Mouse (Mus musculus) hindbrain, postnatal 0 days (tissue): ENCODE measurements at regions not wholly inside any gene's neighbourhood (a gene's known extent, or its start where the extent isn't known, plus 50 kb on each side); places are given as distances from the start of the nearest gene placed in this dataset.

Experiments used
- ATAC-seq: fragments of 200-750 bp; cut with Nextera tagmentation; 2 replicates; pipeline ENCODE4 v1.8.0; 2017; ENCODE audit warnings: mild to moderate bottlenecking, moderate TSS enrichment, moderate library complexity
- DNase-seq: peaks from one replicate; pipeline ENCODE4 v3.0.0-alpha.2; 2015; ENCODE audit warnings: low spot score
- H3K27ac ChIP-seq: fragments of 300-500 bp; sonication (generic); 2 replicates; pipeline ENCODE4 v1.5.1; 2014; ENCODE audit warnings: mild to moderate bottlenecking
- H3K27me3 ChIP-seq: fragments of 300-500 bp; sonication (generic); 2 replicates; pipeline ENCODE4 v1.6.1; 2014; ENCODE audit warnings: low read length, mixed read lengths; ENCODE audit not compliant: insufficient read depth
- H3K36me3 ChIP-seq: fragments of 300-500 bp; sonication (generic); 2 replicates; pipeline ENCODE4 v1.6.1; 2014; ENCODE audit warnings: low read length, mixed read lengths; ENCODE audit not compliant: insufficient read depth
- H3K4me1 ChIP-seq: fragments of 300-500 bp; sonication (generic); 2 replicates; pipeline ENCODE4 v1.6.1; 2014; ENCODE audit warnings: antibody characterized with exemption, low read length, mixed read lengths; ENCODE audit not compliant: insufficient read depth
- H3K4me2 ChIP-seq: fragments of 300-500 bp; sonication (generic); 2 replicates; pipeline ENCODE4 v1.6.1; 2014; ENCODE audit warnings: low read depth, mild to moderate bottlenecking, low read length, moderate library complexity, mixed read lengths
- H3K4me3 ChIP-seq: fragments of 300-500 bp; sonication (generic); 2 replicates; pipeline ENCODE4 v1.5.1; 2014; ENCODE audit warnings: low read length
- H3K9ac ChIP-seq: fragments of 300-500 bp; sonication (generic); replicated peaks from 2 replicates; pipeline ENCODE4 v1.6.1; 2014; ENCODE audit warnings: mild to moderate bottlenecking, low read length, moderate library complexity, mixed read lengths
- H3K9me3 ChIP-seq: fragments of 300-500 bp; sonication (generic); 2 replicates; pipeline ENCODE4 v1.6.1; 2016; ENCODE audit warnings: low read length, mixed read lengths
- CTCF ChIP-seq: IDR thresholded peaks from 2 replicates; pipeline ENCODE4 v1.5.1; 2016; ENCODE audit warnings: antibody characterized with exemption, control low read depth, low read depth
- WGBS: fragments of 180-500 bp; shearing (Covaris S2); extraction: QIAGEN DNeasy Blood & Tissue Kit; methylation state at CpG from one replicate; pipeline ENCODE4 v1.1.7; 2014; 5-methylcytosine and 5-hydroxymethylcytosine counted together

GRCm38 (mm10) chr9:41665000-41665685 lies 459.0 kb downstream of the Sorl1 start:
- WGBS: 49% methylated on average over 10 of the region's 10 CpGs
- Histone ChIP-seq H3K27ac (0 out of 2 replicates have a peak overlapping the region, but pooled peaks have one; percentile 27), H3K36me3 (no peaks in the 10 kb centered on the region)

DNA sequence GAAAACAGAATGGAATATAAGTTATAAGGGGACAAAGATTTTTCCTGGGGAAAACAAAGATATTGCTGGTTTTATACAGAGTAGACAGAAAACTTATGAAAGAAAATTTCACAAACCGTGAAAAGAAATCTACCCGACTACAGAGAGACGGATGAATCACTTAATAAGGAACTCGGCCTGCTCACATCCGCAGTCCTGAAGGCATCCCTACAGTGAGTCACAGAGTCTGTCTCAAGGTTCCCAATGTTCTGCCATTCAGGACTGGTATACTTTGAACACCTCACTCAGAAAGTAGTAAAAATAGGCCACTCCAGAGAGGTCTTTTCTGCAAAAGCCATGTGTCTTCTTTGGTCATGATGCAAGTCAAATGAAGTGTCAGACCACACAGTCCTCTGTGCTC lies 463.5 kb downstream of the Sorl1 start:
- DNase-seq: no peak
- Histone ChIP-seq H3K4me3 (no peak overlapping the region), H3K9ac (no peak overlapping the region), H3K4me2 (no peak overlapping the region), H3K9me3 (no peaks in the 10 kb centered on the region), H3K27me3 (no peaks in the 10 kb centered on the region), H3K36me3 (no peaks in the 10 kb centered on the region), H3K27ac (no peak overlapping the region), H3K4me1 (no peaks in the 10 kb centered on the region)
- 91% methylated on average over 5 of the region's 5 CpGs for WGBS
- no peak for ATAC-seq
- no peak for TF ChIP-seq CTCF

More at GRCm38 (mm10) chr9:41665000-41665685, 459.0 kb downstream of the Sorl1 start:
- ATAC-seq (peak; percentile 79), DNase-seq (peak; percentile 88)
- Histone ChIP-seq H3K4me2 (peak overlapping the region; percentile 13; the same call in 1 of the 2 replicates), H3K9ac (no peak overlapping the region), H3K9me3 (no peaks in the 10 kb centered on the region), H3K27me3 (no peaks in the 10 kb centered on the region), H3K4me1 (no peaks in the 10 kb centered on the region), H3K4me3 (no peak overlapping the region)
- no peak for TF ChIP-seq CTCF

DNA sequence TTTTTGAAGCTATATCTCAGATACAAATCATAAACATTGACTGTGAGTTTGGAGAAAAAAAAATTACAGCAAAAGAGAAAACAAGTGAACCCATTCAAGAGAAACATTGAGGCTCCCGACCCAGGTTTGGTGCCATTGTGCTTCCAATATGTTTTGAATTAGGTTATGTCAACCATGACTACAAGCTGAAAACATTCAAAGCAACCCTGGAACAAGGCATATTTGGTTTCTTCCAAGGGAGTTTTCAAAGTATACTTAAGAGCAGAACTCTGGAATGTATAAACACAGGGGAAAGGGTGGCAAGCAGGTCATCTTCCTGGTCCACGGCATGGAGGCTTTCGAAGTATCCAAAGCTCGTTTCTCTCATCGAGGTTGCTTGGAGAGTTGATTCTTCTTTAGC lies 464.1 kb downstream of the Sorl1 start:
- Histone ChIP-seq H3K27ac (no peak overlapping the region), H3K9me3 (no peaks in the 10 kb centered on the region), H3K4me2 (no peak overlapping the region), H3K36me3 (no peaks in the 10 kb centered on the region), H3K27me3 (no peaks in the 10 kb centered on the region), H3K4me1 (no peaks in the 10 kb centered on the region), H3K4me3 (no peak overlapping the region), H3K9ac (no peak overlapping the region)
- DNase-seq: no peak
- 72% methylated on average over 5 of the region's 5 CpGs for WGBS
- TF ChIP-seq CTCF: no peak
- no peak for ATAC-seq

DNA sequence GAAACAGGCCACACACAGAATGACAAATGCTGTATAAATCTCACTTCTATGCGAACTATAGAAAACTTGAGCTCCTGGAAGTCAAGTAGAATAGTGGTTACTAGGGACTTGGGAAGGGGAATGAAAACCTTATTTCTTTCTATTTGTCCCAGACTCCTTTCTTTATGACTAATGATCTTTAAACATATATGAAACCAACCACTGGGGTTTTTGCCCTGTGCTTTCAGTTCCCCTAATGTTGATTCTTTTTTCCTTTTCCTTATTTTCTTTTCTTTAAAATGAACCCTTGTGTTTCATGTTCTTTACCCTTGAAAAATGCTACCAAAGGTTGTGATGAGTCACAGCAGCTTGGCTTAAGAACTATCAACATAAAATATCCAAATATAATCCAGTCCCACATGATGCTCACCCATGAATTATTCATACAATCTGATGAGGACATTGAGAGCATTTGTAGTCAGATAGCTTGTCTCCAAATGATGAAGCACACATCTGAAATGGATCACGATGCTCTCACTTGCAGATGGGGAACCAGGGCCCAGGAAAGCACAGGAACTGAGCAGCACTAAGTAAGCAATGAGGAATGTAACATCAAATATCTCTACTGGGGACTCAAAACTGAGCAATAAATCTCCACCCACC lies 470.2 kb upstream of the Ubash3b start:
- no peaks in the 10 kb centered on the region for H3K9me3 ChIP-seq
- H3K4me2 ChIP-seq: no peak overlapping the region
- ATAC-seq (no peak), DNase-seq (no peak)
- no peaks in the 10 kb centered on the region for H3K4me1 ChIP-seq
- no peaks in the 10 kb centered on the region for H3K36me3 ChIP-seq
- WGBS: 71% methylated on average over 2 of the region's 2 CpGs
- H3K27ac ChIP-seq: no peak overlapping the region
- H3K9ac ChIP-seq: no peak overlapping the region
- H3K27me3 ChIP-seq: no peaks in the 10 kb centered on the region
- TF ChIP-seq CTCF: no peak
- no peak overlapping the region for H3K4me3 ChIP-seq

DNA sequence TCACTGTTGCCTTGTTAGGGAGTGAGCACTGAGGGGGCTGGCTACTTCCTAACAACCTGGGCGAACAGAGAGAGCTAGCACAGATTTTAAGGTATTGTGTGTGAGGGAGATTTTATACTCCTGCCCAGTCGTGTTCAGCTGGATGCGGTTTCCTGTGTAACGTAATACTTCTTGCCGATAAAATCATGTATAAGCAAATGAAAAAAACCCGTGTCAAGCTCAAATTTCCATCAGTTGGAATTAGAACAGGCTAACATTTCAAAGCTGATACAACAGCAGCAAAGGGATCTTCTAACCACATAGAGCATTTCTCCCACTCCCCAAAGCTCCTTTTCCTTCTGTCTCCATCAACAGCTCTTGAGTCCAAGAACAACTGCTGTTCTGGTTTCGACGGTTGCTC lies 459.8 kb upstream of the Ubash3b start:
- Histone ChIP-seq H3K36me3 (no peaks in the 10 kb centered on the region), H3K9me3 (no peaks in the 10 kb centered on the region), H3K4me3 (no peak overlapping the region), H3K4me1 (no peaks in the 10 kb centered on the region), H3K9ac (no peak overlapping the region), H3K27me3 (no peaks in the 10 kb centered on the region), H3K27ac (no peak overlapping the region), H3K4me2 (no peak overlapping the region)
- ATAC-seq (no peak), DNase-seq (no peak)
- WGBS: 86% methylated on average over 8 of the region's 8 CpGs
- no peak for TF ChIP-seq CTCF

- no peak overlapping the region for H3K4me3 ChIP-seq
- DNase-seq (no peak), ATAC-seq (no peak)
- no peaks in the 10 kb centered on the region for H3K27me3 ChIP-seq
- no peaks in the 10 kb centered on the region for H3K36me3 ChIP-seq
- peak overlapping the region; percentile 84 for H3K27ac ChIP-seq
- no peaks in the 10 kb centered on the region for H3K9me3 ChIP-seq
- no peak overlapping the region; the same call in 1 of the 2 replicates for H3K9ac ChIP-seq
- no peak overlapping the region for H3K4me2 ChIP-seq
- 24% methylated on average over 7 of the region's 7 CpGs for WGBS
- TF ChIP-seq CTCF: no peak
- H3K4me1 ChIP-seq: peaks cover 20% of the 10 kb centered on the region
These were observed 452.5 kb upstream of the Ubash3b start for GRCm38 (mm10) chr9:41614002-41614401.
